Mouse (Mus musculus) ovary, adult 10 weeks (tissue): Measurements from ENCODE around the gene Rtp2. TPM values are rescaled to one million over a fixed set of nuclear protein-coding genes. Genes with fewer than 3 reads are reported as not detected.

ENCODE experiments used
- polyA plus RNA-seq: library from polyadenylated mRNA; stranded (reverse); fragments of 350-450 nt; fragmentation: Illumina TruSeq; extraction: RNeasy Lipid Tissue Mini Kit (QIAGEN cat#74804); gene quantifications from one replicate; pipeline ENCODE4 v1.2.3, GENCODE M21; 2014

The Rtp2 gene
- not detected for polyA plus RNA-seq

DNA sequence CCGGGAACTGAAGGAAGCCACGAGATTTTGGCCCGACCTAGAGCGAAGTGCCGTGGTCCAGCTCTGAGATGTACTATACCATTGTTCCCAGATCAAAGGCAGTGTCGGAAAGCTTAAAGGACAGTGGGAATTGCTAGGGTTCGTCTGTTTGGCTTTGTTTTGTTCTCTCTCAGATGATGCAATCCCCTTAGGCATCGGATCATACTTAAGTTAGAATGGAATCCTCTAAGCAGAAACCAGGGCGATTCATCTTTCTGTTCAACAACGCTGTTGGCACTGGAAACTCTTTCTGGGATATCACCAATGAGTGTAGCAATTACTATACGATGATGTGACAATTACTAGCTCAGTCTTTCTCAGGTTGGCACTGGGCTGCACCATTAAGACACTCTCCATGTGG is at the start of gene Rtp2:
Gene Rtp2 (minus strand): TSS at position 101 of the 400 bp plus-strand sequence.

GRCm38 (mm10) chr16:23890636-23891035 is 41.6 kb downstream of the Rtp2 start, which contains the start of gene Sst:
Gene Sst, minus strand, starts transcription at chr16:23890958.

Other genes with a start within 250 kb of the Rtp2 start
- not detected for gene Sst, start 41.4 kb downstream of the Rtp2 start, polyA plus RNA-seq
- not detected for gene Gm37419, start 56.1 kb upstream of the Rtp2 start, polyA plus RNA-seq
- 14.5 TPM for gene Bcl6, start 56.5 kb upstream of the Rtp2 start, polyA plus RNA-seq